Mouse (Mus musculus) liver (tissue): ENCODE measurements around the gene Dhrs11.

ENCODE experiments used
- DNase-seq: peaks from one replicate; pipeline ENCODE4 v3.0.0-alpha.2; 2020; ENCODE audit warnings: mixed read lengths

Gene Dhrs11

GRCm38 (mm10) chr11:84822487-84822886, 6.3 kb downstream of the Dhrs11 start:
- DNase-seq: peak; percentile 88

GRCm38 (mm10) chr11:84821131-84821770, 7.5 kb downstream of the Dhrs11 start:
- DNase-seq: peak; percentile 33

DNA sequence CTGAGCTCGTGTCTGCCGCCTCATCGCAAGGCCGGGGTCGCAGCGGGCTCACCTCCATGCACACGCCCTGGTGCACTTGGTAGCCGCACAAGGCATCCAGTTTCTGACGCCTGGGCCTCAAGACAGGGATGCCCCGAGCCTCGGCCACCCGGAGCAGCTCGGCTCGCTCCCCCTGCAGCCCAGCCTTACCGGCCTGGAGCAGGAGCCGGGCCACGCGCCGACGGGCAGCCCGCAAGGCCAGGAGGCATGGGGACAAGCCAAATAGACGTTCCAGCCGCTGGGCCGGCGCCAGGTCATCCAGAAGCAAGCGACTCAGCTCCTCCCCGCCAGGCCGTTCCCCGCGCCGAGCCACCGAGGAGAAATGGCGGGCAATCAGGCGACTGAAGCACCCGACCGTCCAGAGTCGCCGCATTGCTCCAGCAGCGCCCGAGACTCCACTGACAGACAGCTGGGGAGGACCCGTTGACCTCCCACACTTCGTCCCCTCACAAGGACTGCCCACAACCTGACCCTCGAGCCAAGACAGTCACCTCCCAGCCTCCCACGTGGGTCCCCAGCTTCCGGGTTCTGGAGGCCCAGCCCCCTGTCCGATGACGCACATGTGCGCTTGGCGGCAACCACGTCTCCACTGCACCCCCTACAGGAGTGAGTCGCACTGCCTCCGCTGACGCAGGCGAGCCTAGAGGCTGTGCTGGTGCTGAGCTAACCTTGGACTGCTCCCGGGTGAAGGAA, 9.7 kb downstream of the Dhrs11 start, which contains the start of gene Mrm1:
TSS of gene Mrm1 (minus strand) at position 555 of the 732 bp plus-strand sequence.
- peak; percentile 97 for DNase-seq

DNA sequence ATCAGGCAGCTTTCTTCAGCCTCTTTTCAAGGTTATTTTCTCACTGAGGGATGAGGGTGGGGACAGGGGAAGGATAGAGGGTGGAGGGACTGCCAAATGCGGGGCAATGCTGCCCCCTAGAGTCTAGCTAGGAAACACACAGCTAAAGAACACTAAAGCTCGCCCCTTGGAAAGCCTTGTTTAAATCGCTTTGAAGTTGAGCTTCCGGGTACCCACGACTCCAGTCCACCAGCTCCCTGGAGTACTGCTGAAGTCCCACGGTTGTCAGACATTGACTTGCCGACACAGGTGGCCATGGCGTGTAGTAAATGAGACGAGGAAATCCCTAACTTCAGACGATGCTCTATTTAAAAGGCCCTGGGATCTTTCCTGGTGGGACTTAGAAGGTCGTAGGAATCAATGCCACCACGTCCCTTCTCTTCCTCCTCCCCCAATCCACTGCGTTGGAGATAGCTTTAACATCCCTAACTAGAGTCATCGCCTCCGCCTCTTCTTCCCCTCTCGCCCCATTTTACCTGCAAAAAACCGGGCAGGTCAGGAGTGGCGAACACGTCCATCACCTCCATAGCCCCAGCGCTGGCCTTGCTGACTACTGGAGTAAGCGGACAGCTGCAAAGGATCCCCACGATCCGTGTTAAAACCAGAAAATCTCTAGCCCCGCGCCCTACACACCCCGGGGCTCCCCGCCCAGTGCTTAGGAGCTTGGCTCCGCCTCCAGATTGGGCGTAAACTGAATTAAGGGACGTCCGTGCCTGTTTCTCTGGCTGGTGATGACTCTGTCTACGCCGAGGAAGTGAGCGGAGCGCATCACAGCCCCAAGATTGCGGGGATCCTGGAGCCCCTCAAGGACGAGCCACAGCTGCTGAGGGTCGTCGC, 10.5 kb downstream of the Dhrs11 start:
- peak; percentile 91 for DNase-seq

DNA sequence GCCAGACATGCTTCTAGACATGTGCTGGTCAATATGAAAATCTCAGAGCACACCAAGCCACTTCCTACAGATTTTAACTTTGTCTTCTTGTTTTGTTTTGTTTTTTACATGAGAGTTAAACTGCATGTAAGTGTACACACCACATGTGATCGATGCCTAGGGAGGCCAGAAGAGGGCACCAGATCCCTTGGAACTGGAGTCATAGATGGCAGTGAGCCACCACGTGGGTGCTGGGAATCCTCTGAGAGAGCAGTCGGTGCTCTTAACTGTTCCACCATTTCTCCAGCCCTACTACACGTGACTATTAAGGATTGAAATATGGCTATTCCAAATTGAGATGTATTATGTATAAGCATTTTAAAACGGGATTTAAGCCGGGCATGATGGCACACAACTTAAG, 11.4 kb downstream of the Dhrs11 start:
- DNase-seq: peak; percentile 46

DNA sequence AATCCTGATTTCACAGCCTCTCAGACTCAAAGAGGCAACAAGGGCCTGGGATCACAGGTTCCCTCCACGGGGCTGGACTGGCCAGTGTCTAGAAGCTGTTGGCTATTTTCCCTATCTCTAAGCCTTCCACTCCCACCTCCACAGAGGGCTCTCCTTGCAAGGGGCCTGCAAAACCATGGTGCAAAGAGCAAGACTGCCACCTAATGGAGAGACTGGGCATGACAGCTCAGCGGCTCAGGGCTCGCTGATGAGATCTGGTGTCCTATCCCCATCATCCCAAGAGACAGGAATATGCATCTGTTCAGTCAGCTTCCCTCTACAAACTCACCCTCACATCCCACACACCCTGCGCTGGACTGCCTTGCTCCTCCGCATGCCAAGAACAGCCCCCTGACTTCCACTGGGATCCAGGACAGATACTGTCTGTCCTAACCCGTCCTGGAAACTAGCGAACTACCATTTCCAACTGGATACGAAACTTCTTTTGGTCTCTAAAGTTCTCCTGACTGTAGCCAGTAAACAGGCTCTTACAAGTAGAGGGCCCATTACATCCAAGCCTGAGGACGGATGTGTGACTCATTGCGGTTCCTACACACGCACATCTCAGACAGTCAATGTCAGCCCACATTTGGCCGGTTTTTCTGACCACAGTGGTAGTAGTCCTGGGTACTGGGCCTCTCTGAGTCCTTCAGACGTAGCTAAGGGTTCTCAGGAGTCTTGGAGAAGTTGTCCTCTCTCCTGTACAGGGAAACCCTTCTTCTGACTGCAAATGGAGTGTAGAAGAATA, 14.9 kb downstream of the Dhrs11 start:
- DNase-seq: peak; percentile 79

DNA sequence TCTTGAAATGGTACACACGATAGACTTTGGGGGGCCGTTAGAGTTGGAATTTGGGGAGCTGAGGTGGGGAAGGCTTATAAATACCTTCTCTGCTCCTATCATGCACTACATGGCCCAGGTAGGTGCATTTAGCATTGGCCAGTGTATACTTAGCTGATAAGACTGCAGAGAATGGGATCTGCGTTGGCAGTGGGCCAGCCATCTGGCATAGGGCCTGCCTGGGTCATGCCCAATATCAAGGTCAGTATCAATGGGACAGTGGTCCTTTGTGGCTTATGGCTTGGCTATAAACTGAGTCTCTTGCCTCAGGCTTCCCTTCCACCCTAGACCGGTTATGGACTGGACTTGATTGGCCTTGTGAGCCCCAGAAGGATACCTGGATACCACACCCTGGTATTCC, 24.4 kb downstream of the Dhrs11 start:
- no peak for DNase-seq

DNA sequence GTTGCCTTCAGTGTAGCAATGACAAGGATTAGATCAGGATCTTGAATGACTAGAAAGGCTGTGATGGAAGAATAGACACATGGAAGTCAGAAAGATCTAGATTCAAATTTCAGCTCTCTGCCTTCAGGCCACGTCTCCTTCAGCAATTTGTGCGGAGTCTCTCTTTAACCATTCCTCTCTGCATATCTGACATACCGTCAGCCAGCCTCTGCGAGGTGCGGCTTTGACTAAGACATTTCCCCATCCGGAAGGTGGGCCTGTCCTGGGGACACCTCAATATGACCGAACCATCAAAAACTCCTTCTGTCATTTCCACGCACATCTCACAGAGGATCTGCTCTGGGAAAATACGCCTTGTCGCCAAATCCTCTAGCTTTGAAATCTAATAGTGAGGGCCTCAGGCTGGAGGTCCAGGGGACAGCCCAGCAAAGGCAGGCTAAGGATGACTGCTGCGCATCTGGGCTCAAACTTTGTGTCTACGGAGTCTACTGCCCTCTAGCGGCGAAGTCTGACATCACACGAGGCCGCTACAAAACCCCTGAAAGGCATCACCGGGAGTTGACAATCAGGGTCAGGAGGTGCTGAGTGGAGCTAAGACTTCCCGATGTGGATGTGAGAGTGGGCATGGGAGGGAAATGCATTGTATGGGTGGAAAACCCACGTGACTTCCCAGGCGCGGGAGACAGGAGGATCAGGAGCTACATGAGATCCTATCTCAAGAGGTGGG, 31.0 kb downstream of the Dhrs11 start:
- DNase-seq: peak; percentile 82

- no peak for DNase-seq
These were observed 31.8 kb downstream of the Dhrs11 start for GRCm38 (mm10) chr11:84797026-84797425.

GRCm38 (mm10) chr11:84794496-84795113, 34.2 kb downstream of the Dhrs11 start:
- peak; percentile 68 for DNase-seq

GRCm38 (mm10) chr11:84793545-84793944, 35.2 kb downstream of the Dhrs11 start:
- no peak for DNase-seq

GRCm38 (mm10) chr11:84790383-84790782, 38.4 kb downstream of the Dhrs11 start:
- DNase-seq: no peak

GRCm38 (mm10) chr11:84780143-84780870, 48.5 kb downstream of the Dhrs11 start:
- no peak for DNase-seq

DNA sequence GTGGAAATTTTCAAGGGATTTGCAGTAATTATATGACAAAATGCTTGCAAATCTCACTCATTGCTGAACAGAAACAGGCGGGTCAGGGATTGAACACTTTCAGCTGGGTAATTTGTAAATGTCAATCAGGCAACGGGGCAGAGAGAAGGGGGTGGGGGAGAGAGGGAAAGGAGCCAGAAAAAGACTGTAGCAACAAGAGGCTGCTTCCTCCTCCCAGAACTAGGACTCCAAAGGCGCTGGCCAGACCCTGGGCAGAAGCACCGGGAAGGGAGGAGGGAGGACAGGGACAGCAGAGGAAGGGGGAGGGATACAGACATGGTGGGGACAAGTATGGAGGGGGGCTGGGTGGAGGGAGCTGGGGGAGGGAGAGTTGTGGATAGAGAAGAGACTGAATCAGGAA, 53.2 kb downstream of the Dhrs11 start:
- no peak for DNase-seq

- DNase-seq: no peak
These were observed 53.8 kb downstream of the Dhrs11 start for GRCm38 (mm10) chr11:84774870-84775514.
